Mouse (Mus musculus): ENCODE data around the gene Alkbh2. TPM values are rescaled to one million over a fixed set of nuclear protein-coding genes. Genes with fewer than 3 reads are reported as not detected.

Gene Alkbh2
- 3.1 and 4.1 TPM in 2 replicates for polyA plus RNA-seq (2015; fragmentation: Nextera tagmentation; extraction: Ambion mirVana)

DNA sequence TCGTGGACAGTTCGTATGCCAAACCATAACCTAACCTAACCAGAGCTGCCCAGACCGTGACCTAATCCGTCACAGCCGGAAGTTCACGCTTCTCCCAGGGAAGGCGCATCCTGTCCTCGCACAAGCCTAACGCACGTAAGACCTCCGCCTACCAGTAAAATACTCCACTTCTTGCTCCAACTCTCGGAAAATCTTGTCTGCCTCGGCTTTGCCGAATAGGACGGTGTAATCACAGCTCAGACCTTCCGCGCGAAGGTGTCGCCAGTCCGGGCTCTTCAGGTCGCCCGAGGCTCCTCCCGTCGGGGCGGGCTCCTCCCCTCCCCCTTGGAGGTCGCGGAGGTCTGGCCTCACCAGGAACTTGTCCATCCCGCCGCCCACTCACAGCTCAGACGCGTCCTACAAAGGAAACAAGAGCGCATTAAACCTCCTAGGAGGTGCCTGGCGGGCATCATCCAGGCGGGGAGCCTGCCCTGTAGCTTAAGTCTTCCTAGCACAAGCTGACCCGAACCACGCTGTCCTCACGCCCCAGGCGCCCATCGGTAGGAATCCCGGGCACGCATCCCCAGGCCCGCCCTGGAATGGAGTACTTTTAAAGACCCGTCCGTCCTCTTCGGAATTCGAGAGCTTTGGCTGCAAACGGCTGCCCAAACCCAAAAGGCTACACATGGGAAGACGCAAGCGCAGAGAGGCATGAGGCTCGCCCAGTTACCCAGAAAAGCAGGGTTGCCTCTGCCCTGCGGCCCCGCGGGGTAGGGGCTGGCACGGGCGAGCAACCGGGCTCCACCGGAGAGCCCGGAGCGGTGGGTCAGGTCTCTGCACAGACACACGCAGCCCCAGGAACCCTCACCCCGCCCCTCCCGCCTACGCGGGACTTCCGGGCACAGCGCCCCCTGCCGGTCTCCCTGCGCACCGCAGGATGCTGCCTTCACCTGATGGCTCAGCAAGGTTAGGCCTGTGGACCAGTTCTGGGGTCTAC lies at the start of gene Alkbh2:
Alkbh2 (minus strand) TSS at position 845 of the 976 bp plus-strand sequence.
- Histone ChIP-seq H3K4me2 (peak within 1 kb of the TSS; percentile 99), H3K36me3 (replicated peaks) (peaks cover 10% of the 10 kb centered on the region), H3K27me3 (no peaks in the 10 kb centered on the region), H3K4me1 (replicated peaks) (peaks cover 52% of the 10 kb centered on the region), H3K9ac (peak within 1 kb of the TSS; percentile 69), H3K4me3 (replicated peaks) (peak within 1 kb of the TSS; percentile 69), H3K27ac (replicated peaks) (peak within 1 kb of the TSS; percentile 73), H3K9me3 (replicated peaks) (no peaks in the 10 kb centered on the region)
- peak; percentile 10; the same call in 1 of the 2 replicates for ATAC-seq (ENCODE audit: insufficient read depth)
- 2% methylated on average over 69 of the region's 69 CpGs for WGBS (ENCODE audit: insufficient replicate concordance)

DNA sequence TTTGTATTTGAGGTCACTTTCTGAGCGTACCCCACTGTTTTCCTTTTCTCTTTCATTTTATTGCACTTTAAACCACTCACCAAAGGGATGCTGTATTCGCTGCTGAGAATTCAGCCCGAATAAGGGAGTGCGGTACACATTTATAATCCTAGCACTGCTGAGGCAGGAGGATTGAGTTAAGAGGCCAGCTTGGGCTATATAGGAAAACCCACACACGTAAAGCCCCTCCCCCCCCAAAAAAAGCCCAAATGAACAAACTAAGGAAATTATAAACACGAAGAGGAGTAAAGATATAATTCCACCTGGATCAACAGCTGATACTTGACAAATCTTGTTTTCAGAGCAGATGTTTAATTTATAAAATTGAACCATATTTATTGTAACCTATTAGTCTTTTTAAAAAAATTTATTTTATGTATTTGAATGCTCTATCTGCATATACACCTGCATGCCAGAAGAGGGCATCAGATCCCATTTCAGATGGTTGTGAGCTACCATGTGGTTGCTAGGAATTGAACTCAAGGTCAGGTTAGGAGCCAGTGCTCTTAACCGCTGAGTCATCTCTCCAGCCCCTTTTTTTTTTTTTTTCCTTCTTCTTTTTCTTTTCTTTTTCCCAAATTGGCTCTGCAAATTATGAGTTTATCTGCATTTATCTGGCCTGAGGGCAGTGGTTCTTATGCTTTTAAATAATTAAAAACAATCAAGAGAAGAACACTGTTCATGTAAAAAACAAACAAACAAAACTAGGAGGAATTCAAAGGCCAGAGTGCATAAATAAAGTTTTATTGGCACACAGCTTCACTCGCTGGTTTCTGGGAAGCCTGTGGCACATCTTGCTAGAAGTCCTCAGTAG lies 48.8 kb upstream of the Alkbh2 start:
- Histone ChIP-seq H3K36me3 (replicated peaks) (no peaks in the 10 kb centered on the region), H3K27me3 (no peaks in the 10 kb centered on the region), H3K4me3 (replicated peaks) (no peak overlapping the region), H3K4me1 (replicated peaks) (peaks cover 28% of the 10 kb centered on the region), H3K9ac (no peak overlapping the region), H3K4me2 (peak overlapping the region; percentile 79), H3K27ac (replicated peaks) (no peak overlapping the region), H3K9me3 (replicated peaks) (no peaks in the 10 kb centered on the region)
- ATAC-seq (ENCODE audit: insufficient read depth), result no peak
- 53% methylated on average over 8 of the region's 8 CpGs for WGBS (ENCODE audit: insufficient replicate concordance)

DNA sequence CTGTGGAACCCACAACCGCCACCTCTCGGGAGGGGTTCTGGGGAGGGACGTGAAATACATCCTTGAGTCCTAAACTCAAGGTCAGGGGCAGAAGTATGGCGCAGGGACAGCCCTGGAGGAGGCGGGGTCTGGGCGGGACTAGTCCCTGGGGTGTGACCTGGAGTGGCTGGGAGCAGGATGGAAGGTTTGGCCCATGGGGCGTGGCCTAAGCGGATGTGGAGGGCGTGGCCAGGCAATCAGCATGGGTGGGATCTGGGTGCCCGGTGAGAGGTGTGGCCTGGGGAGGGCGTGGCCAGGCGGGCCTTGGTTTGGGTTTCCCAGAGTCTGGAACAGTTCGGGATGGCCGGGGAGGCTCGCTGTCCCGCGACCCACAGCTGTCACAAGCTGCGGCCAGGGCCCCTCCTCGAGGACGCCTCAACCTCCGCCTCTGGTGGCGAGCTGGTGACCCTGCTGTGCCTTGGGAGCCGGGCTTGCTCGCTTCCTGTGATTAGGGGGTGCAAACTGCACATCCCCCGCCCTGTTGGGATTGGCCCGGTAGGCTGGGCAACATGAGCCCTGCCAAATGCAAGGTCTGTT lies 47.7 kb upstream of the Alkbh2 start:
- 0 out of 2 replicates have a peak overlapping the region, but pooled peaks have one; percentile 29 for H3K27ac ChIP-seq (replicated peaks)
- H3K4me2 ChIP-seq, result peak overlapping the region; percentile 79
- no peaks in the 10 kb centered on the region for H3K9me3 ChIP-seq (replicated peaks)
- no peak overlapping the region for H3K9ac ChIP-seq
- ATAC-seq (ENCODE audit: insufficient read depth), result peak; percentile 94
- peak overlapping the region; percentile 58 for H3K4me3 ChIP-seq (replicated peaks)
- no peaks in the 10 kb centered on the region for H3K36me3 ChIP-seq (replicated peaks)
- peaks cover 28% of the 10 kb centered on the region for H3K4me1 ChIP-seq (replicated peaks)
- under 1% methylated on average over 26 of the region's 26 CpGs for WGBS (ENCODE audit: insufficient replicate concordance)
- no peaks in the 10 kb centered on the region for H3K27me3 ChIP-seq

DNA sequence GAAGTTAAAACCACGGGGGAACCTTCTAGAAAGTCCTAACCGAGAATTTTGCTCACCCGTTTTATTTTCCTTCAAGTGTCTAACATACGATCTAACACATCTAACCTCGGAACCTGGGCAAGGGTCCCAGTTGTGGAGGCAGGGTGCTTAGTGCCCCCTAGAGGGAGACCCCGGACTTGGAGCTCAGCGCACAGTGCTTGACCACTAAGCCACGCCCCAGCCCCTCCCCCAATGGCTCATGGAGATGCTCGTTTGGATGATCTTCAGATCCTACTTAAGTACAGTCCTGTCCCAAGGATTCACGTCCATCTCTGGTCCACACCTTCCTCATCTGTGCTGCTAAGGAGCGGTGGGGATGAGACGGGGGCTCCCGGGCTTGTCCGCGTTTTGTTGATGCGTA lies 46.6 kb upstream of the Alkbh2 start:
- Histone ChIP-seq H3K9ac (no peak overlapping the region), H3K4me3 (replicated peaks) (no peak overlapping the region), H3K27me3 (no peaks in the 10 kb centered on the region), H3K4me2 (peak overlapping the region; percentile 79), H3K4me1 (replicated peaks) (peaks cover 28% of the 10 kb centered on the region), H3K27ac (replicated peaks) (no peak overlapping the region), H3K9me3 (replicated peaks) (no peaks in the 10 kb centered on the region), H3K36me3 (replicated peaks) (no peaks in the 10 kb centered on the region)
- no peak for ATAC-seq (ENCODE audit: insufficient read depth)
- 10% methylated on average over 16 of the region's 16 CpGs for WGBS (ENCODE audit: insufficient replicate concordance)

DNA sequence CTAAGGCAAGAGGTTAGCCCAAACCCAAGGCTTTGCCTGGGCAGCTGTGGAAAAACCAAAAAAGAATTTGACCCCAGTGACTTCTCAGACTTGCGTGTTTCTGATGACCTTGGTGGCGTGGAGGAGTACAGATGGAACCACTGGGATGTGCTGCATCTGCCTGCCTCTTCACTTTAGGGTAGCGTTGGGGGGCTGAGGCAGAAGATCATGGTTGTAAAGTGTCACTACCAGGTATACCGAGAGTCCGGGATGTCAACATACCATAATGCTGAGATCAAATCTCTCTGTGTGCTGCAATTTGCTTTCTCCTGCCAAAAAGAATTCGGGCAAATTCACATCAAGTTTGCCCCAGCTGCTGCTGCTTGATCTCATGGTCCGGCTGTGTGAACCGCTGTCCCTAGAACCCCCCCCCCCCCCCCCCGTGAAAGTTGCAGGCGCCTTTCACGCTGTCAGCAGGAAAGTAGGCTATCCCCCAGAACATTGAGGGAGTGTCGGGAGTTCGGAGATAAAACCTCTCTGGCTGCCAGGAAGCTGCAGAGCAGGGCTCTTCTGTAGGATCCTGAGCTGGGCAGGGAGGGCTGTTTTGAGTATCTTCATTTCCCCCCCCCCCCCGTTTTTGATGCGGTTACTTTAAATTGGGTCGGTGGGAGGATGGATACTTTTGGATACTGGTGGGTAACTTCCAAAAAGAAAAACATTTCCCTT lies 46.0 kb upstream of the Alkbh2 start:
- no peak for ATAC-seq (ENCODE audit: insufficient read depth)
- Histone ChIP-seq H3K9me3 (replicated peaks) (no peaks in the 10 kb centered on the region), H3K27me3 (no peaks in the 10 kb centered on the region), H3K36me3 (replicated peaks) (no peaks in the 10 kb centered on the region), H3K4me3 (replicated peaks) (no peak overlapping the region), H3K4me1 (replicated peaks) (peaks cover 28% of the 10 kb centered on the region), H3K9ac (no peak overlapping the region), H3K27ac (replicated peaks) (no peak overlapping the region), H3K4me2 (peak overlapping the region; percentile 79)
- WGBS (ENCODE audit: insufficient replicate concordance), result 21% methylated on average over 16 of the region's 16 CpGs

DNA sequence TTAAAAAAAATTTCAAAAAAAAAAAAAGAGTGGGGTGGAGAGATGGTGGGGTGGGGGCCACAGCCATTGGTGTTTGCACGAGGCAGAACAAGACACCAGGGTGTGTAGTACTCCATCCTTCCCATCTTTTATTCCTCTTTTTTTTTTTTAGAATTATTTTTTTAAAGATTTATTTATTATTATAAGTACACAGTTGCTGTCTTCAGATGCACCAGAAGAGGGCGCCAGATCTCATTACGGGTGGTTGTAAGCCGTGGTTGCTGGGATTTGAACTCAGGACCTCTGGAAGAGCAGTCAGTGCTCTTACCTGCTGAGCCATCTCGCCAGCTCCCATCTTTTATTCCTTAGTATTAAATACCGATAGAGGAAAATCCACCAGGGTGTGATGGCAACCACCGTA lies 45.4 kb upstream of the Alkbh2 start:
- H3K36me3 ChIP-seq (replicated peaks), result no peaks in the 10 kb centered on the region
- WGBS (ENCODE audit: insufficient replicate concordance), result 51% methylated on average over 7 of the region's 7 CpGs

DNA sequence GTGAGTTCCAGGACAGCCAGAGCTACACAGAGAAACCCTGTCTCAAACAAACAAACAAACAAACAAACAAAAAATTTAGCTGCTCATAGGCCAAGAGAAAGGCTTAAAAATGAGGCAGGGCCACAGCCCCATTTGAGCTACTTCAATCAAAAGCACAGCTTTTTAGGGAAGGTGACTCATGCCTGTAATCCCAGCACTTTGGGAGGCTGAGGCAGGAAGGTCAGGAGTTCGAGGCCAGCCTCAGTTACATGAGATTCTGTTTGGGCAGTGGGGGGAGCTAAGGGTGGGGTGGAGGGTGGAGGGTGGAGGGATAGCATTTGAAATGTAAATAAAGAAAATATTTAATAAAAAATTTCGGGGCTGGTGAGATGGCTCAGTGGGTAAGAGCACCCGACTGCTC lies 44.9 kb upstream of the Alkbh2 start:
- ATAC-seq (ENCODE audit: insufficient read depth), result no peak
- H3K4me2 ChIP-seq, result no peak overlapping the region
- H3K9ac ChIP-seq, result no peak overlapping the region
- H3K4me3 ChIP-seq (replicated peaks), result no peak overlapping the region
- H3K36me3 ChIP-seq (replicated peaks), result no peaks in the 10 kb centered on the region
- no peak overlapping the region for H3K27ac ChIP-seq (replicated peaks)
- H3K9me3 ChIP-seq (replicated peaks), result no peaks in the 10 kb centered on the region
- peaks cover 28% of the 10 kb centered on the region for H3K4me1 ChIP-seq (replicated peaks)
- H3K27me3 ChIP-seq, result no peaks in the 10 kb centered on the region
- 66% methylated on average over 3 of the region's 3 CpGs for WGBS (ENCODE audit: insufficient replicate concordance)

More for the DNA sequence above, 45.4 kb upstream of the Alkbh2 start:
- no peak for ATAC-seq (ENCODE audit: insufficient read depth)
- H3K4me2 ChIP-seq, result no peak overlapping the region
- peaks cover 28% of the 10 kb centered on the region for H3K4me1 ChIP-seq (replicated peaks)
- no peaks in the 10 kb centered on the region for H3K27me3 ChIP-seq
- H3K27ac ChIP-seq (replicated peaks), result no peak overlapping the region
- no peak overlapping the region for H3K9ac ChIP-seq
- H3K9me3 ChIP-seq (replicated peaks), result no peaks in the 10 kb centered on the region
- no peak overlapping the region for H3K4me3 ChIP-seq (replicated peaks)

DNA sequence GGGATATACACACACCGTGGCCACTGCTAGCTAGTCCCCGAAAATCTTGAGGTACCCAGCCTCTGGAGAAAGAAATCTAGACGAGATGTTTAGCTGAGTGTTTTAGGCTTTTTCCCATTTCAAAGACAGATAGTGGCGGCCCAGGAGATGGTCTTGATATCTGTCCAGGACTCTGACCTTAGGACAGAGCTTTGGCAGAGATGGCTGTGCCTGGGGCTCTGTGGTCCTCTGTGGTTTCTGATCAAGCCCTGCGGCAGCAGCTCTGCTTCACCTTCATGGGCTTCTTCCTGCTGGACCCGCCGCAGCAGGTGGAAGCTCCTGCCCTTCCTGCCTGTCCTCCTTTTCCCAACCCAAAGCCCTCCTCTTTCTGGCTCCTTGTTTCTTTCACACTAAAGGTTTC lies 42.3 kb upstream of the Alkbh2 start:
- Histone ChIP-seq H3K4me2 (no peak overlapping the region), H3K9ac (no peak overlapping the region), H3K27ac (replicated peaks) (no peak overlapping the region), H3K27me3 (0 out of 2 replicates have a peak, but pooled peaks cover 3% of the 10 kb centered on the region), H3K36me3 (replicated peaks) (no peaks in the 10 kb centered on the region), H3K4me3 (replicated peaks) (no peak overlapping the region), H3K9me3 (replicated peaks) (no peaks in the 10 kb centered on the region), H3K4me1 (replicated peaks) (peaks cover 15% of the 10 kb centered on the region)
- ATAC-seq (ENCODE audit: insufficient read depth), result no peak
- 67% methylated on average over 7 of the region's 7 CpGs for WGBS (ENCODE audit: insufficient replicate concordance)

DNA sequence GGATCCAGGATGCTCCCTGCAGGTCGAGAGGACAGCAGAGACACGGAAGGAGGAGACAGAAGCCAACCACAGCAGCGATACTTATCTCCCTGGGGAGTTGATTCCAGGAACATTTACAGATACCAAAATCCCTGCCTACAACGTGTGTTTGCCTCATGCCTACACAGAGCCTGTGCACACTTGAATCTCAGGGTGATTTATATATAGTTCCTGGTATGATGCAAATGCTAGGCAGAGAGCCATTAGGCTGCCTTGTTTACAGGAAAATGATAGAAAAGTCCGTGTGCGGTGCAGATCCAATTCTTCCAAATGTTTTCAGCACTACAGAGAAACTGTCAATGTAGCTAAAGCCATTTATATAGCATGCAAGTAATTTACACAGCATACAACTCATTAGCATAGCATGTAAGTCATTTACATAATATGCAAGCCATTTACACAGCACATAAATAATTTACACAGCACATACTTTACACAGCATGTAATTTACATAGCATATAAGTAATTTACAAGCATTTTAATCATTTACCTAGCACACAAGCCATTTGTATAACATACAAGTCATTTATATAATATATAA lies 35.2 kb upstream of the Alkbh2 start:
- Histone ChIP-seq H3K4me2 (no peak overlapping the region), H3K27me3 (0 out of 2 replicates have a peak, but pooled peaks cover 3% of the 10 kb centered on the region), H3K4me1 (replicated peaks) (no peaks in the 10 kb centered on the region), H3K27ac (replicated peaks) (no peak overlapping the region), H3K9ac (no peak overlapping the region), H3K9me3 (replicated peaks) (no peaks in the 10 kb centered on the region), H3K36me3 (replicated peaks) (no peaks in the 10 kb centered on the region), H3K4me3 (replicated peaks) (no peak overlapping the region)
- ATAC-seq (ENCODE audit: insufficient read depth), result no peak
- WGBS (ENCODE audit: insufficient replicate concordance), result 45% methylated on average over 6 of the region's 6 CpGs
